Mouse (Mus musculus) neural tube, embryonic 11.5 days (tissue): ENCODE measurements around the gene Tfrc. TPM values are rescaled to one million over a fixed set of nuclear protein-coding genes. Genes with fewer than 3 reads are reported as not detected.

Experiments used
- ATAC-seq: fragments of 200-750 bp; cut with Nextera tagmentation; 2 replicates; pipeline ENCODE4 v1.8.0; 2017; ENCODE audit warnings: moderate number of reproducible peaks, mild to moderate bottlenecking, moderate TSS enrichment, moderate library complexity; ENCODE audit not compliant: insufficient read depth, low FRiP score, low TSS enrichment
- DNase-seq: peaks from one replicate; pipeline ENCODE4 v3.0.0-alpha.2; 2015; ENCODE audit warnings: low spot score
- H3K27ac ChIP-seq: fragments of 300-500 bp; sonication (generic); 2 replicates; pipeline ENCODE4 v1.5.1; 2014; ENCODE audit warnings: low read depth, mild to moderate bottlenecking, low read length
- H3K27me3 ChIP-seq: fragments of 300-500 bp; sonication (generic); 2 replicates; pipeline ENCODE4 v1.6.1; 2014; ENCODE audit warnings: mild to moderate bottlenecking, low read length, mixed read lengths; ENCODE audit not compliant: control insufficient read depth, insufficient read depth
- H3K36me3 ChIP-seq: fragments of 300-500 bp; sonication (generic); 2 replicates; pipeline ENCODE4 v1.6.1; 2014; ENCODE audit warnings: mild to moderate bottlenecking, low read length, moderate library complexity, mixed read lengths; ENCODE audit not compliant: control insufficient read depth, insufficient read depth
- H3K4me1 ChIP-seq: fragments of 300-500 bp; sonication (generic); 2 replicates; pipeline ENCODE4 v1.6.1; 2014; ENCODE audit warnings: low read length, mixed read lengths; ENCODE audit not compliant: control insufficient read depth, insufficient read depth
- H3K4me2 ChIP-seq: fragments of 300-500 bp; sonication (generic); 2 replicates; pipeline ENCODE4 v1.6.1; 2014; ENCODE audit warnings: low read depth, mild to moderate bottlenecking, moderate library complexity
- H3K4me3 ChIP-seq: fragments of 300-500 bp; sonication (generic); 2 replicates; pipeline ENCODE4 v1.5.1; 2014; ENCODE audit warnings: low read depth, low read length
- H3K9ac ChIP-seq: fragments of 300-500 bp; sonication (generic); 2 replicates; pipeline ENCODE4 v1.6.1; 2014; ENCODE audit warnings: mild to moderate bottlenecking, low read length
- H3K9me3 ChIP-seq: fragments of 300-500 bp; sonication (generic); 2 replicates; pipeline ENCODE4 v1.6.1; 2016; ENCODE audit warnings: low read length; ENCODE audit not compliant: control insufficient read depth
- WGBS: fragments of 180-500 bp; shearing (Covaris S2); extraction: QIAGEN DNeasy Blood & Tissue Kit; methylation state at CpG from one replicate; pipeline ENCODE4 v1.1.7; 2014; 5-methylcytosine and 5-hydroxymethylcytosine counted together
- polyA plus RNA-seq: library from polyadenylated mRNA; unstranded; fragments of >200 nt; fragmentation: Nextera tagmentation; extraction: Ambion mirVana; gene quantifications from 2 replicates; pipeline ENCODE4 v1.2.1, GENCODE M21; 2014

Gene Tfrc
- polyA plus RNA-seq, 1 experiment from 2014 or later = 67.9 TPM

DNA sequence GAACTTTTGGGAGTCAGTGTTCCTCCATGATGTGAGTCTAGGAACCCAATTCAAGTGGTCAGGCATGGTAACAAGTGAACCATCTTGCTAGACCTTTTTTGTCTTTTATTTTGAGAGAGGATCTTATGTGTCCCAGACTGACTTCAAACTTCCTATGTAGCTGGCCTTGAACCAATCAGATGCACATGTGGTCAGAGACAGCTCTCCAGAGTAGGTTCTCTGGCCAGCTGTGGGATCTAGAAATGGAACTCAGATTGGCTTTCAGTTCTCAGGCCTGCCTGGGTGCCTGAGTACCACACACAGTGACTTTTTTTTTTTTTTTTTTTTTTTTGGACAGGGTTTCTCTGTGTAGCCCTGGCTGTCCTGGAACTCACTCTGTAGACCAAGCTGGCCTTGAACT lies 39.0 kb downstream of the Tfrc start:
- DNase-seq (no peak), ATAC-seq (no peak)
- H3K36me3 ChIP-seq = no peaks in the 10 kb centered on the region
- no peak overlapping the region for H3K9ac ChIP-seq
- peaks cover 16% of the 10 kb centered on the region for H3K4me1 ChIP-seq
- H3K9me3 ChIP-seq = no peaks in the 10 kb centered on the region
- no peak overlapping the region for H3K4me3 ChIP-seq
- no peaks in the 10 kb centered on the region for H3K27me3 ChIP-seq
- H3K27ac ChIP-seq = no peak overlapping the region
- H3K4me2 ChIP-seq = no peak overlapping the region

DNA sequence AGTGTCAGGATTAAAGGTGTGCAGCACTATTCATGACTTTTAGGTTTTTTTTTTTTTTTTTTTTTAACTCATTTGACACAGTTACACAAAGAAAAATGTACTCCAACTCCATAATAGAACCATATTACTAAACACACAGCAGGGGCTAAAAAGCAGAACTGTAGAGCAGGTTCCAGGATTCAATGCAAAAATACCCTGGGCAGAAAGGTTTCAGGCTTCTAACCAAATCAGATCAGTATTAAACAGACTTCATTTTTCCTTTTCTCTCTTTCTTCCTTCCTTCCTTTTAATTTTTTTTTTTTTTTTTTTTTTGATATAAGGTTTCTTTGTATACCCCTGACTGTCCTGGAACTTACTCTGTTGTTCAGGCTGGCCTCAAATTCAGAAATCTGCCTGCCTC lies 41.7 kb downstream of the Tfrc start:
- H3K9ac ChIP-seq = no peak overlapping the region
- H3K4me1 ChIP-seq = peaks cover 7% of the 10 kb centered on the region
- no peak overlapping the region for H3K4me2 ChIP-seq
- H3K9me3 ChIP-seq = no peaks in the 10 kb centered on the region
- H3K27me3 ChIP-seq = no peaks in the 10 kb centered on the region
- no peak overlapping the region for H3K4me3 ChIP-seq
- H3K36me3 ChIP-seq = no peaks in the 10 kb centered on the region
- H3K27ac ChIP-seq = no peak overlapping the region
- ATAC-seq (no peak), DNase-seq (no peak)

DNA sequence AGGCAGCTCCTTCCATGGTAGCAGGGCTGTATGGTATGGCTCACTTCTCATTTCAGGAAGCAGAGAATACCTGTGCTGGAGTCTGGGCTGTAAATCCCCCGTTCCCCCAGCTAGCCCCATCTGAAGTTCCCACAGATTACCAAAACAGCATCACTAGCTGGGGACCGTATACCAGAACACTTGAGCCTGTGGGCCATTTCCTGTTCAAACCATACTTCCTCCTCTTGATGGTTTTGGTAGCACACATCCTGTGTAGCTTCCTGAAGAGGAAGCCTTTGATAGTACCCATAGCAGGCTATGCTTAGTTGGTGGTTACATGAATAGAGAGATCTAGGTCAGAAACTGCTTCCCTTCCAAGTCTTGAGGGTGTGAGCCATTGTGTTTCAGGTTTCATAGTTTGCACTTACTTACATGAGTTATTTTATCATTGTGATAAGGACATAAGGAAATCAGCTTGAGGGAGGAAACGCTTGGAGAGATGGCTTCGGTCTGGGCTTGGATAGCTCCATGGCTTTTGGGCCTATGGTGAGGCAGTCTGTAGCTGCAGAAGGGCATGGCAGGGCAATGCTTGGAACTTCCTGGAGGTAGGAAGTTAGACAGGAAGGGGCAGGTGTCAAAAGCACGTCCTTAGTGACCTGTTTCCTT lies 42.4 kb downstream of the Tfrc start:
- no peak overlapping the region for H3K9ac ChIP-seq
- peaks cover under 1% of the 10 kb centered on the region for H3K4me1 ChIP-seq
- no peaks in the 10 kb centered on the region for H3K36me3 ChIP-seq
- no peak overlapping the region for H3K4me2 ChIP-seq
- no peaks in the 10 kb centered on the region for H3K27me3 ChIP-seq
- no peaks in the 10 kb centered on the region for H3K9me3 ChIP-seq
- ATAC-seq = no peak
- DNase-seq = no peak
- WGBS = 83% methylated on average over 5 of the region's 5 CpGs
- H3K27ac ChIP-seq = no peak overlapping the region
- H3K4me3 ChIP-seq = no peak overlapping the region

DNA sequence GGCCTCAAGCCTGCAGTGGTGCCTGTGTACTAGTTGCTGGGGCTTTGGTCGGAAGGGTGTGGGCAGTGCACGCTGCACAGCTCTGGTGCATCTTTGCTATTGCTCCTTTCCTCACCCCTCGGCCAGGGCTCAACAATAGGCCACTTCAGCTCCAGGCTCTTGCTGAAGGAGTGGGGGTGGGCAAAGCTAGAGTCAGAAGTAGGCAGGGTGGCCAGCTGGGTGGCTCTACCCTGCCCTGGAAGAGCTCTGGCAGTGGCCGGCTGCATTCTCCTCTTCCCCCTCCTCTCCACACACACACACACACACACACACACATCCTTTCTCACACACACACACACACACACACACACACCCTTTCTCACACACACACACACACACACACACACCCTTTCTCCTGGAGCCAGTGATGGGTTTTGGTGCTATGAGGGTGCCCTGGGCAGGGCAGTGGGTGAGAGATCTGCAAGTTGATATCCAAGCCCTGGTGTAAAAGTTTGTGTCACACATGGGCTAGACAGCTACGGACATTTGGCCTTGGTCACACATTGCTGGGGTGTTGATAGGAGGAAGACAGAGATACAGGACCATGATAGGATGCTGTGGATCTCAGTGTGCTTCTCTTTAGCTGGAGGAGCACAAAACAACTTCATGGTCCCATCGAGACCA lies 45.5 kb downstream of the Tfrc start:
- no peak for DNase-seq

DNA sequence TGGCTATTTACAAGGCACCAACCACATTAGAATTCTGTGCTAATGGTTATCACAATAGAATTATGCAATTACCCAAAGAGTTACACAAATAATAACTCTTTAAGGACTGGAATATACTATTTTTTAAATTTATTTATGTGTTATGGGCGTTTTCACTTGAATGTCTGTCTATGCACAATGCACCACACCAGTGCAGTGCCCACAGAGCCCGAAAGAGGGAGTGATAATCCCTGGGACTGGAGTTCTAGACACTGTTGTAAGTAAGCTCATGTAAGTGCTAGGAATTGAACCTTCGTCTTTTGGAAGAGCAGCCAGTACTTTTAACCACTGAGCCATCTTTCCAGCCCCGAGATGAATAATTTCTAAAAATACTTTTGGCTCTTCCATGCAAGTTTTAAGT lies 46.8 kb downstream of the Tfrc start:
- ATAC-seq (no peak), DNase-seq (no peak)
- Histone ChIP-seq H3K9me3 (no peaks in the 10 kb centered on the region), H3K36me3 (no peaks in the 10 kb centered on the region), H3K4me3 (no peak overlapping the region), H3K4me1 (peaks cover 6% of the 10 kb centered on the region), H3K27ac (no peak overlapping the region), H3K4me2 (no peak overlapping the region), H3K27me3 (no peaks in the 10 kb centered on the region), H3K9ac (no peak overlapping the region)
- 90% methylated on average over 4 of the region's 4 CpGs for WGBS

More for the DNA sequence above, 45.5 kb downstream of the Tfrc start:
- peaks cover 3% of the 10 kb centered on the region; the same call in 1 of the 2 replicates for H3K4me1 ChIP-seq
- no peak overlapping the region for H3K27ac ChIP-seq
- H3K4me2 ChIP-seq = no peak overlapping the region
- ATAC-seq = no peak
- no peak overlapping the region for H3K4me3 ChIP-seq
- no peaks in the 10 kb centered on the region for H3K27me3 ChIP-seq
- H3K9me3 ChIP-seq = no peaks in the 10 kb centered on the region
- H3K9ac ChIP-seq = no peak overlapping the region
- no peaks in the 10 kb centered on the region for H3K36me3 ChIP-seq
- WGBS = 79% methylated on average over 6 of the region's 6 CpGs

DNA sequence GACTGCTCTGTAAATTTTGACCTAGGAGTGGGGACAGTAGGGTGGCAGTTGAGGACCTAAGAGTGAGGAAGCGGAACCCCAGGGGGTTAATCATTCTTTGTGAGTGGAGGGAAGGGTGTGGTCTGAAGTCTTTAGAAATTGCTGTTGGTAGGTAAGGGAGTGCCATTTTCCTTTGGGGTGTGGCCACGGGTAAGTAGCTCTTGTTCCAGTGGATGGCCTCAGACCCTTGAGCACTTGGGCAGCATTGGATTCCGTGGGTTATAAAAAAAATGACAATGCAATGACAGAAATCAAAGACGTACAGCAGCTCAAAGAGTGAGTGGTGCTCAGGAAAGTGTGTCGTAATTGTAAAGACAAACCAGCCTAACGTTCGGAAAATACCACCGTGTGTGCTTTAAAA lies 47.6 kb downstream of the Tfrc start:
- H3K4me3 ChIP-seq = no peak overlapping the region
- 85% methylated on average over 8 of the region's 8 CpGs for WGBS
- ATAC-seq (no peak), DNase-seq (no peak)
- H3K4me1 ChIP-seq = peaks cover 13% of the 10 kb centered on the region
- no peaks in the 10 kb centered on the region for H3K27me3 ChIP-seq
- no peaks in the 10 kb centered on the region for H3K9me3 ChIP-seq
- H3K27ac ChIP-seq = no peak overlapping the region
- no peak overlapping the region for H3K4me2 ChIP-seq
- no peaks in the 10 kb centered on the region for H3K36me3 ChIP-seq
- no peak overlapping the region for H3K9ac ChIP-seq

DNA sequence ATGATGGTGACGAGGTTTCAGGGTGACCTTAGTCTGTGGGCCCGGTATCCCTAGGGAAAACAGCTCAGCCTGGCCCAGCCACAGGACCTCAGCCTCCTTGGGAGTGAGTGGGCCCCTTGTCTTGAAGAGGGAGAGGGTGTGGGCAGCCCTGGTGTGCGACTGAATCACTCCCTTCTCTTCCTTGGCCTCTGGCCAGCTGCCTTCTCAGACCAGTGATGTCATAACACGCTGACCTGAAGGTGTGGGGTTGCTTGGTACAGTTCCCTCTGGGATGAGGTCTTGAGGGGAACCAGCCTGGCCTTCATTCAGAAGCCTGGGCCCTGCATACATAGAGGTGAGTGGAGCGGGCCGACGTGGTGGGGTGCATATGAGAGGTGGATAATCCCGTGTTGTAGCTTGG lies 48.1 kb downstream of the Tfrc start:
- H3K27ac ChIP-seq = no peak overlapping the region
- no peak overlapping the region for H3K4me2 ChIP-seq
- H3K4me3 ChIP-seq = no peak overlapping the region
- H3K9ac ChIP-seq = no peak overlapping the region
- 86% methylated on average over 8 of the region's 8 CpGs for WGBS
- no peak for ATAC-seq
- peaks cover 17% of the 10 kb centered on the region for H3K4me1 ChIP-seq
- H3K36me3 ChIP-seq = no peaks in the 10 kb centered on the region
- H3K9me3 ChIP-seq = no peaks in the 10 kb centered on the region
- H3K27me3 ChIP-seq = no peaks in the 10 kb centered on the region
- no peak for DNase-seq

DNA sequence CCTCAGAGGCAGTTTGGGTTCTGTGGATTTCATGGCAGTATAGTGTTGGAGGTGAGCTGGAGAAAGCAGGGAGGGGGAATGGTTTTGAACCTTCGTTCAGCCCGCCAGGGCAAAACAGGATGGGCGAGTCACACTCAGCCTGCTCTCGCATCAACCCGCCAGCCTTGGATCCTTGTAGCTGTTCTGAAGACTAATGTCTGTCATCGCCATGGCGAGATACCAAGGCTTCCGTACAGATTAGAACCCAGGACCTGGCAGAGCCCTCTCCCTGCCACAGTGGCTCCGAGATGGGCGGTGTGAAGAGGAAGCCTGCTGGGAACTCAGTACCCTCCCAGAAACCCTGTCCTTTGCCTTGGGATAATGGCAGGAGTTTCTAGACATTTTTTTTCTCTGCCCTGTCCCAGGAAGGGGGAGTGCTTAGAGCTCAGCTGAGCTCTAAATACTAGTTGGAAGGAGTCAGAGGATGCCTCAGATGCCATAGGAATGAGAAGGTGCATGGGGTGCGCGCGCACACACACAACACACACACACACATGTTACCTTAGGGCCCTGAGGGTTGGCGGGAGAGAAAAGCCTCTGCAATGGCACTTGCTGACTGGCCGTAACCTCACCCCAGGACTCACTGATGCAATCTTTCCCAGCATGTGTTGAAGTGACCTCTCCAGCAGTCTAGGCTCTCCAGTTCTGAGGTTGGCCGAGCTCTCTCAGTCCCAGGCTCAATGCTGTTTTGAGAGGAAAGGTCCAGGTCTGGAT lies 49.0 kb downstream of the Tfrc start:
- no peaks in the 10 kb centered on the region for H3K9me3 ChIP-seq
- H3K4me2 ChIP-seq = no peak overlapping the region
- H3K27me3 ChIP-seq = no peaks in the 10 kb centered on the region
- no peaks in the 10 kb centered on the region for H3K36me3 ChIP-seq
- H3K4me3 ChIP-seq = no peak overlapping the region
- H3K27ac ChIP-seq = no peak overlapping the region
- no peak overlapping the region for H3K9ac ChIP-seq
- peaks cover 17% of the 10 kb centered on the region for H3K4me1 ChIP-seq
- ATAC-seq (no peak), DNase-seq (no peak)
- 88% methylated on average over 16 of the region's 16 CpGs for WGBS
